Mouse (Mus musculus) lung, adult 2 months (tissue): ENCODE results near the gene Plcl1. TPM values are rescaled to one million over a fixed set of nuclear protein-coding genes. Genes with fewer than 3 reads are reported as not detected.
A peak's percentile ranks its signal among the peaks of the same experiment; 100 is the strongest.
"Not testable (repeated sequence)": the region's sequence is repeated elsewhere in the genome, so short reads cannot be mapped to it uniquely, and the experiment has no call there.

ENCODE experiments used
- DNase-seq: peaks from one replicate; pipeline ENCODE4 v3.0.0; 2022
- H3K4me1 ChIP-seq: fragments of 200-500 bp; 2 replicates; pipeline ENCODE4 v1.6.1; 2011; ENCODE audit warnings: low read length; ENCODE audit not compliant: control insufficient read depth, insufficient read depth
- H3K4me3 ChIP-seq: fragments of 200-500 bp; replicated peaks from 2 replicates; pipeline ENCODE3; 2011; ENCODE audit warnings: low read depth, mild to moderate bottlenecking, control low read depth, low read length; ENCODE audit errors: extremely low read depth
- CTCF ChIP-seq: fragments of 200-500 bp; IDR thresholded peaks from 2 replicates; pipeline ENCODE4 v1.5.1; 2011; ENCODE audit warnings: mild to moderate bottlenecking, low read length, control low read depth; ENCODE audit not compliant: insufficient read depth
- POLR2A ChIP-seq: fragments of 200-500 bp; IDR thresholded peaks from 2 replicates; pipeline ENCODE4 v1.6.1; 2011; ENCODE audit warnings: low read depth, mild to moderate bottlenecking, control low read depth, low read length, borderline replicate concordance; ENCODE audit errors: extremely low read depth
- WGBS: fragments of 180-500 bp; shearing (Covaris S2); methylation state at CpG from one replicate; pipeline ENCODE4 v1.1.7; 2018; 5-methylcytosine and 5-hydroxymethylcytosine counted together
- polyA plus RNA-seq: library from polyadenylated mRNA; depleted of rRNA; stranded (reverse); fragments of >200 nt; gene quantifications from 2 replicates; pipeline ENCODE4 v1.2.3, GENCODE M21; 2012

The Plcl1 gene
- polyA plus RNA-seq, 1 experiment: 2.4 TPM

GRCm38 (mm10) chr1:55505811-55506210, 100.1 kb downstream of the Plcl1 start:
- DNase-seq: no peak
- TF ChIP-seq POLR2A (no peak), CTCF (no peak)
- no peak overlapping the region for H3K4me3 ChIP-seq
- peaks cover 3% of the 10 kb centered on the region for H3K4me1 ChIP-seq
- 41% methylated on average over 4 of the region's 4 CpGs for WGBS

- TF ChIP-seq CTCF (no peak), POLR2A (no peak)
- no peak overlapping the region for H3K4me3 ChIP-seq
- H3K4me1 ChIP-seq: peaks cover 3% of the 10 kb centered on the region
- 66% methylated on average over 6 of the region's 6 CpGs for WGBS
- no peak for DNase-seq
These were observed 101.3 kb downstream of the Plcl1 start for GRCm38 (mm10) chr1:55507061-55507460.

GRCm38 (mm10) chr1:55509587-55509986, 103.9 kb downstream of the Plcl1 start:
- TF ChIP-seq CTCF: no peak
- no peak for TF ChIP-seq POLR2A
- Histone ChIP-seq H3K4me3 (no peak overlapping the region), H3K4me1 (peaks cover 5% of the 10 kb centered on the region)
- 86% methylated on average over 1 of the region's 1 CpGs for WGBS
- DNase-seq: no peak

GRCm38 (mm10) chr1:55512165-55512564, 106.4 kb downstream of the Plcl1 start:
- TF ChIP-seq POLR2A (no peak), CTCF (no peak)
- WGBS: 77% methylated on average over 3 of the region's 3 CpGs
- Histone ChIP-seq H3K4me1 (peaks cover 2% of the 10 kb centered on the region), H3K4me3 (no peak overlapping the region)
- DNase-seq: no peak

GRCm38 (mm10) chr1:55512799-55513198, 107.1 kb downstream of the Plcl1 start:
- not testable (repeated sequence) for H3K4me1 ChIP-seq, DNase-seq, H3K4me3 ChIP-seq
- 55% methylated on average over 2 of the region's 2 CpGs for WGBS

- no peak for TF ChIP-seq POLR2A
- no peak for TF ChIP-seq CTCF
- peaks cover 2% of the 10 kb centered on the region for H3K4me1 ChIP-seq
- no peak for DNase-seq
- H3K4me3 ChIP-seq: no peak overlapping the region
These were observed 111.5 kb downstream of the Plcl1 start for GRCm38 (mm10) chr1:55517182-55517581.

- Histone ChIP-seq H3K4me1 (peaks cover 3% of the 10 kb centered on the region; the same call in 1 of the 2 replicates), H3K4me3 (no peak overlapping the region)
- DNase-seq: no peak
- TF ChIP-seq CTCF (no peak), POLR2A (no peak)
- 94% methylated on average over 1 of the region's 1 CpGs for WGBS
These were observed 118.2 kb downstream of the Plcl1 start for GRCm38 (mm10) chr1:55523966-55524365.

- DNase-seq: no peak
- 64% methylated on average over 5 of the region's 5 CpGs for WGBS
- Histone ChIP-seq H3K4me3 (no peak overlapping the region), H3K4me1 (peaks cover 10% of the 10 kb centered on the region)
- TF ChIP-seq CTCF (no peak), POLR2A (no peak)
These were observed 119.4 kb downstream of the Plcl1 start for GRCm38 (mm10) chr1:55525100-55525499.

GRCm38 (mm10) chr1:55525748-55526147, 120.0 kb downstream of the Plcl1 start:
- DNase-seq: no peak
- TF ChIP-seq POLR2A: no peak
- TF ChIP-seq CTCF: no peak
- H3K4me3 ChIP-seq: no peak overlapping the region
- peaks cover 10% of the 10 kb centered on the region for H3K4me1 ChIP-seq
- 84% methylated on average over 2 of the region's 2 CpGs for WGBS

- H3K4me1 ChIP-seq: peaks cover 10% of the 10 kb centered on the region
These were observed 123.0 kb downstream of the Plcl1 start for GRCm38 (mm10) chr1:55528547-55529304.

GRCm38 (mm10) chr1:55533823-55534222, 128.1 kb downstream of the Plcl1 start:
- no peak for DNase-seq
- no peak for TF ChIP-seq CTCF
- WGBS: 74% methylated on average over 1 of the region's 1 CpGs
- peaks cover 8% of the 10 kb centered on the region for H3K4me1 ChIP-seq
- H3K4me3 ChIP-seq: no peak overlapping the region

More at GRCm38 (mm10) chr1:55528547-55529304, 123.0 kb downstream of the Plcl1 start:
- no peak overlapping the region for H3K4me3 ChIP-seq
- peak; percentile 12 for DNase-seq
- TF ChIP-seq POLR2A (no peak), CTCF (no peak)
- WGBS: 12% methylated on average over 7 of the region's 7 CpGs

- no peak for DNase-seq
- TF ChIP-seq POLR2A: no peak
- no peak for TF ChIP-seq CTCF
- Histone ChIP-seq H3K4me3 (no peak overlapping the region), H3K4me1 (no peaks in the 10 kb centered on the region; the same call in 1 of the 2 replicates)
- 51% methylated on average over 3 of the region's 3 CpGs for WGBS
These were observed 148.7 kb downstream of the Plcl1 start for GRCm38 (mm10) chr1:55554405-55554804.
